Mouse (Mus musculus) kidney, postnatal 25 days (tissue): ENCODE results near the gene Sbno1.

Experiments used
- DNase-seq, 2 experiments: peaks; one replicate each; pipeline ENCODE4 v3.0.0; 2021; ENCODE audit warnings: mixed read lengths in 2 of 2

The Sbno1 gene

GRCm38 (mm10) chr5:124327510-124328364 is 98.1 kb downstream of the Sbno1 start, which contains the start of the genes Mphosph9 and 2810006K23Rik:
Mphosph9 (minus strand) TSS chr5:124327972.
2810006K23Rik (plus strand) TSS chr5:124328089.
- peak; percentile 99 to 100 for DNase-seq

DNA sequence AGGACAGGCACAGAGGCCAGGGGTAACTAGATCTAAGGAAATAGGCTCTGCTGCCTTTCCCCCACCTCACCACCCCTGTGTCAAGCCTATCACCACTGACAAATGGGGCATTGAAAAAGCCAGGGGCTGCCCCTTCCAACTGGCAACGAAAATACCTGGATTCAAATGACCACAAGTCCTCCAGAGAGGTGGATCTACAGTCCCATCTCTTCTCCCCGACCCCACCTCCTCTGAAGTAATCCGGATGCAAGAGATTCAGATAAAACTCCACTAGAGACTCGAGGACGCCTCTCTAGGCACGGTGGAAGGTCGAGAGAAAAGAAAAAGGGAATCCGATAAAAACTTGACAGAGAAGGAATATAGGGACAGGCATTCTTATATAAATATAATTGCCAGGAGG is 99.0 kb downstream of the Sbno1 start:
- peak in 1 of 2 experiments; percentile 18 for DNase-seq
